Mouse (Mus musculus): Measurements from ENCODE around the gene Bloc1s3. TPM values are rescaled to one million over a fixed set of nuclear protein-coding genes. Genes with fewer than 3 reads are reported as not detected.
"Not testable (repeated sequence)": the region's sequence is repeated elsewhere in the genome, so short reads cannot be mapped to it uniquely, and the experiment has no call there.

The Bloc1s3 gene
- total RNA-seq, 2 experiments from 2014 or later, result 7.7 to 8.1 TPM

DNA sequence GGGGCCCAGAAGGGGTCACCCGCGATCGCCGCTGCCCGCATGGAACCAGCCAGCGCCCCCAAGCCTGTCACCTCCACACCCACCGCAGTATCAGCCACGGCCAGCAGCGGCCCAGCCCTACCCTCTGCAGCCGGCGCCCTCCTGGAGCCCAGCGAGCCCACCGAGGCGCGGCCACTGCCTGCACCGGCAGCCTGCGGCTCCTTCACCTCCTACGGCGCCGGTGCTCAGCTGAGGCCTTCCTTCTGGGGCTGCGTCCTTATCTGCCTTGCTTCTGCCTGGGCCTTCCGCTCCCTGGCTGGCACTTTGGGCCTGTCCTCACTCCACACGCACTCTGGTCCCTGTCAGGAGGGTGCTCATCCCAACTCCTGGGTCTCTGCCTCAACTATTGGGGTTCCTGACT lies 11.9 kb upstream of the Bloc1s3 start:
- DNase-seq (ENCODE audit: low spot score in 2 of 2), result no peak

- no peak for DNase-seq (ENCODE audit: low spot score in 2 of 2)
Measured at GRCm38 (mm10) chr7:19517652-19518365, 9.6 kb upstream of the Bloc1s3 start, which contains the start of gene Nkpd1. Gene Nkpd1 (plus strand): TSS chr7:19517838.

GRCm38 (mm10) chr7:19512353-19512752 lies 4.2 kb upstream of the Bloc1s3 start:
- DNase-seq (ENCODE audit: low spot score in 2 of 2), result no peak

GRCm38 (mm10) chr7:19511934-19512333 lies 3.8 kb upstream of the Bloc1s3 start:
- DNase-seq (ENCODE audit: low spot score in 2 of 2), result not testable (repeated sequence)

GRCm38 (mm10) chr7:19509786-19510185 lies 1.6 kb upstream of the Bloc1s3 start:
- no peak for DNase-seq (ENCODE audit: low spot score in 2 of 2)

GRCm38 (mm10) chr7:19508924-19509568 lies 879 bp upstream of the Bloc1s3 start:
- no peak for DNase-seq (ENCODE audit: low spot score in 2 of 2)

- no peak for DNase-seq (ENCODE audit: low spot score in 2 of 2)
Measured at GRCm38 (mm10) chr7:19507612-19507981, 570 bp downstream of the Bloc1s3 start.

GRCm38 (mm10) chr7:19506969-19507611 lies 1.1 kb downstream of the Bloc1s3 start:
- DNase-seq (ENCODE audit: low spot score in 2 of 2), result no peak

DNA sequence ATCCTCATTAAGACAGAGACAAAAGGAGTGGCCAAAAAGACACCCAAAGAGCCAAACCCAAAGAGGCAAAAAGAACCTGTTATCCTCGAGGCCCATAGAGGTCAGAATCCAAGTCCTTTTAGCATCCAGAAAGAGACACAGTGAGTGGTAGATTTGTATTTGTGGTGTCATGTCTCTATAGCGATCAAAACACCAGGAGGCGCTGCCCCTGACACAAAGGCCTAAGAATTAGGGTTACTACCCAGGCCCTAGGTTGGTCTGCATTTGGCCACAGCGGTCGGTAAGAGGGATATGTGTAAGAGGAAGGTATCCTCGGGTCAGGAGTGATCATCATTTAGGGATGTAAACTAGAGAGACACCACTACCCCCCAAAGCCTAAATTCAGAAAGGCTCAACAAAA lies 1.8 kb downstream of the Bloc1s3 start:
- DNase-seq (ENCODE audit: low spot score in 2 of 2), result no peak

- no peak for DNase-seq (ENCODE audit: low spot score in 2 of 2)
Measured at GRCm38 (mm10) chr7:19503481-19504068, 4.6 kb downstream of the Bloc1s3 start.

DNA sequence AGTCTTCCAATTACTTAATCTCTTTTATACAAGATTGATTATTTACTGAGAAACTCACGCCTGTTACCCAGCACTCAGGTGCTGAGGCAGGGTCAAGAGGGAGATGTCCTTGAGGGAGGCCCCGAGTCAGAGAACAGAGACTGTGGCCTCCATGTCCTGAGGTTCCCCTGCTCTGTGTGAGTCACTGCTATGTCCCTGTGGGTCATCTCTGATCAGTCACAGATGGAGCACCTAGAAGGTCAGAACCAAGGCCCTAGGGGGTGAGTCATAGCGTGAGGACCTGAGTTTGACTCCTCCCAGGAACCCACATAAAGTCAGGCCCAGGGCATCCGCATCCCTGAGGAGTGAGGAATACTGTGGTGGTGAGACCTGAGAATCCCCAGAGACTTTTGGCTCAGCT lies 6.5 kb downstream of the Bloc1s3 start:
- DNase-seq (ENCODE audit: low spot score in 2 of 2), result no peak

GRCm38 (mm10) chr7:19500420-19501363 lies 7.5 kb downstream of the Bloc1s3 start:
- no peak for DNase-seq (ENCODE audit: low spot score in 2 of 2)

- no peak for DNase-seq (ENCODE audit: low spot score in 2 of 2)
Measured at GRCm38 (mm10) chr7:19498326-19498725, 9.8 kb downstream of the Bloc1s3 start.

GRCm38 (mm10) chr7:19496214-19496555 lies 12.0 kb downstream of the Bloc1s3 start:
- DNase-seq (ENCODE audit: low spot score in 2 of 2), result no peak

GRCm38 (mm10) chr7:19495521-19496213 lies 12.5 kb downstream of the Bloc1s3 start:
- no peak for DNase-seq (ENCODE audit: low spot score in 2 of 2)

DNA sequence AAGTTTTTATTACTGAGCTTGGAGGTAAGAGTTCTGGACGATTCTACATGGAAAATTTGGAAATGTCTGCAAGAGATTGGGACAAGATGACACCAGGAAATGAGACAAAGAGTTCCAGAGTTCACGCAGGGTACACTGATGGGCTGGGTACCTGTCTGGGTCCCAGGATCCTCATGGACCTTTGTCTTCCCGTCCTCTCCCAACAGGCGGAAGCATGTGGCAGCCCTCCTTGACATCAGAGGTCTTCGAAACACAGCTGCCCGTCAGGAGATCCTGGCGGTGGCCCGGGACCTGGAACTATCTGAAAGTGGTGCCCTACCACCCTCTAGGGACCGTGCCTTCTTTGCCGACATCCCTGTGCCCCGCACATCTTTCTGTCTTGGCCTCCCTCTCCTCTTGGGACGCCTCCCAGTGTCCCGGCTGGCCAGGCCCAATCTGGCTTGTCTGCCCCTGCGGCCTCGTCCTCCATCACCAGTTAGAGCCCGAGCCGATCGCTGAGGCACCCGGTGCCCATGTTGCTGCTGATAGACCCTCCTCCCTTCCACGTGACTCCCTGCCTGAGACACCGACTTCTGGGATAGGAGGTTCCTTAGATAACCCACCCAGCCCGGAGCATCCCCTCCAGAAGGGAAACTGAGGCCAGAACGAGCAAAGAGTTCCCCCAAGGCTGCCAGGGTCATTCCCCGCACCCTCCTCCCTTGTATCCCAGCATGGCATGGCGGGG lies 13.3 kb downstream of the Bloc1s3 start:
- DNase-seq (ENCODE audit: low spot score in 2 of 2), result no peak

DNA sequence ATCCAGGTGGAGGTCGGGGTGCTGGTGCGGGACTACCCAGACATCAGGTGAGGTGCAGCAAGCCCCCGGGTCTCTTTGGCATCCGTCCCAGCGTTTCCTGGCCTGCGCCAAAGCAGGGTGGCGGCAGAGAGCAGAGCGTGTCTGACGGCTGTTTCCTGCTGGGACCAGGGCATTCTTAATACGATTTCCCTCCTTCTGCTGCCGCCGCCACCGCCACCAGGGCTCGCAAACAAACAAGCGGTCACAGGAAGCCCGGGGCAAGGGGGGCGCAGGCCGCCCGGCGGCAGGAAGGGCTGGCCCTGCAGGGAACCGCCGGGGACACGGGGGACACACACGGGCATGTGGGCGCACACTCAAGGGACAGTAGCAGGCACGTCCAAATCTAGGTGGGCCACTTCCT lies 16.4 kb downstream of the Bloc1s3 start:
- DNase-seq (ENCODE audit: low spot score in 2 of 2), result no peak

DNA sequence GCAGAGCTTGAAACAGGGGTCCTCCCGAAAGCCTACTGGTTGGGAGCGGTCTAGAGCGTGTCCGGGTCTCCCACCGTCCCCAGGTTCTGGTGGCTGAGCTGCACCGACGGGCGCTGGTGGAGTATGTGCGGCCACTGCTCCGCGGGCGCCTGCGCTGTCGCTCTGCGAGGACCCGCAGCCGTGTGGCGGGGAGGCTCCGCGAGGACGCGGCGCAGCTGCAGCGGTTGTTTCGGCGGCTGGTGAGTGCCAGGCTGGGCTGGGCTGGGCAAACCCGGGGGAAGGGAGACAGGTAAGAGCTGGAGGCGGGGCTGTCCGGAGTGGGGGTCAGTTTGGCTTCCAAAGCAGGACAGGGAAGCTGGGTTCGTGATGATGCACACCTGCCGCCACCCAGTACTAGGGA lies 18.6 kb downstream of the Bloc1s3 start:
- no peak for DNase-seq (ENCODE audit: low spot score in 2 of 2)

GRCm38 (mm10) chr7:19486549-19486948 lies 21.6 kb downstream of the Bloc1s3 start:
- DNase-seq (ENCODE audit: low spot score in 2 of 2), result no peak

- no peak for DNase-seq (ENCODE audit: low spot score in 2 of 2)
Measured at GRCm38 (mm10) chr7:19485488-19485887, 22.7 kb downstream of the Bloc1s3 start.

Data from adrenal gland, postnatal 4 days (tissue).